Mouse (Mus musculus) megakaryocyte, embryonic 14.5 days (primary cell): ENCODE measurements around the gene Mesd.

Experiments
- FLI1 ChIP-seq: IDR thresholded peaks from 2 replicates; pipeline ENCODE4 v1.6.1; 2012; ENCODE audit warnings: low read length, inconsistent platforms, mixed read lengths
- GATA1 ChIP-seq: IDR thresholded peaks from 3 replicates; pipeline ENCODE4 v1.6.1; 2012; ENCODE audit warnings: mixed read lengths, low read length, inconsistent platforms, borderline replicate concordance

DNA sequence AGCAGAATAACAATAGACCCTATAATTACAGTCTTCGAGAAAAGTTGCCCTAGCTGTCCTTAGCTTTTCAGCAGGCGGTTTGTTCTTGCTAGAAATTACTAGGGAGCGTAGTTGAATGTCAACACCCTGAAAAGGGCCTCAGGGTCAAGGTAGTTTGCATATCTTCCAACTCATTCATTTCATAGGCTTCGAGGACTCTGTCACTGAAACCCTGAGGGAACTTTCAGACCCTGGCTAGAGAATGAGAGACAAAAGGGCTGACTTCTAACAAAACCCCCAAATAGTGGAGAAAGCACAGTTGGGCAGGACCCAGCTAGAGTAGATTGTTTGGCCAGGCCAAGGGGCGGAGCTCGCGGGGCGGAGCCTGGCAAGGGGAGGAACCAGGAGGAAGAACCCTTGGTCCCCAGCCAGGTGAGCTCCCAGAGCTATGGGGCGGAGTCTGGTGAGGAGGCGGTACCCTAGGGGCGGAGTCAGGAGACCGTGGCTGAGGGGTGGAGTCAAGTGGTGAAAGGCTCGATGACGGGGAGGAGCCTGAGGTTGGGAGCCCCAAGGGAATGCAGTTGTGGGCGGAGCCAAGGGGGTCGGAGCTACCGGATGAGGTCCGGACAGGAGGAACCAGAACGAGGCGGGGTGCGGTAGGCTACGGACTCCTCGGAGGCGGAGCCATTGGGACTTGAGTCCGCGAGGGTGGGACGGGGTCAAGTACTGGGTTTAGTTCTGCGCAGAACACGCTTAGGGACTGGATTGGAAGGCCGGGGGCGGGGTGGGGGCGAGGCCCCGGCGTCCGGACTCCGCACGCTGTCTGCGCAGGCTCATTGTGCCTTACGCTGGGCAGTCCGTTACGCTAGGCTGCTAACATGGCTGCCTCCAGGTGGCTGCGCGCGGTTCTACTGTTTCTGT, 7.4 kb downstream of the Mesd start:
- no peak for TF ChIP-seq FLI1
- TF ChIP-seq GATA1 = no peak
